Mouse (Mus musculus) adrenal gland (tissue): ENCODE data around the gene Stx3.

Experiments
- intact Hi-C: fragments of 180-260 bp; cut with DNase I; formaldehyde crosslinking; loops from one replicate; pipeline ENCODE4 v1.15.1; 2025

Stx3 gene

GRCm38 (mm10) chr19:11736455-11736854, 82.7 kb downstream of the Stx3 start:
- intact Hi-C loops: no loop called here

- intact Hi-C loops: no loop called here
These were observed 88.9 kb downstream of the Stx3 start for GRCm38 (mm10) chr19:11730278-11730677.

- intact Hi-C loops: no loop called here
These were observed 91.9 kb downstream of the Stx3 start for GRCm38 (mm10) chr19:11727304-11727703.

GRCm38 (mm10) chr19:11725915-11726314, 93.3 kb downstream of the Stx3 start:
- intact Hi-C loops: no loop called here
